Mouse (Mus musculus) limb, embryonic 11.5 days (tissue): Measurements from ENCODE around the gene Miga1. TPM values are rescaled to one million over a fixed set of nuclear protein-coding genes. Genes with fewer than 3 reads are reported as not detected.
A peak's percentile ranks its signal among the peaks of the same experiment; 100 is the strongest.

Experiments
- ATAC-seq: fragments of 200-750 bp; cut with Nextera tagmentation; 2 replicates; pipeline ENCODE4 v1.8.0; 2017; ENCODE audit warnings: low read depth; ENCODE audit not compliant: insufficient number of reproducible peaks, low FRiP score, low TSS enrichment
- DNase-seq: peaks from one replicate; pipeline ENCODE4 v3.0.0-alpha.2; 2015; ENCODE audit warnings: low spot score
- H3K27ac ChIP-seq: fragments of 300-500 bp; sonication (generic); replicated peaks from 2 replicates; pipeline ENCODE4 v1.5.1; 2014; ENCODE audit warnings: low read depth, mild to moderate bottlenecking, low read length
- H3K27me3 ChIP-seq: fragments of 300-500 bp; sonication (generic); 2 replicates; pipeline ENCODE4 v1.6.1; 2014; ENCODE audit warnings: mild to moderate bottlenecking, low read length, mixed read lengths; ENCODE audit not compliant: control insufficient read depth, insufficient read depth
- H3K36me3 ChIP-seq: fragments of 300-500 bp; sonication (generic); 2 replicates; pipeline ENCODE4 v1.6.1; 2014; ENCODE audit warnings: mild to moderate bottlenecking, low read length, moderate library complexity, mixed read lengths; ENCODE audit not compliant: control insufficient read depth, insufficient read depth
- H3K4me1 ChIP-seq: fragments of 300-500 bp; sonication (generic); 2 replicates; pipeline ENCODE4 v1.6.1; 2014; ENCODE audit warnings: low read length, mixed read lengths; ENCODE audit not compliant: control insufficient read depth, insufficient read depth
- H3K4me2 ChIP-seq: fragments of 300-500 bp; sonication (generic); 2 replicates; pipeline ENCODE4 v1.6.1; 2014; ENCODE audit warnings: low read depth, mild to moderate bottlenecking, moderate library complexity; ENCODE audit not compliant: severe bottlenecking
- H3K4me3 ChIP-seq: fragments of 300-500 bp; sonication (generic); 2 replicates; pipeline ENCODE4 v1.5.1; 2014; ENCODE audit warnings: low read depth, low read length
- H3K9ac ChIP-seq: fragments of 300-500 bp; sonication (generic); 2 replicates; pipeline ENCODE4 v1.6.1; 2014; ENCODE audit warnings: mild to moderate bottlenecking, low read length
- H3K9me3 ChIP-seq: fragments of 300-500 bp; sonication (generic); 2 replicates; pipeline ENCODE4 v1.6.1; 2016; ENCODE audit warnings: low read length; ENCODE audit not compliant: control insufficient read depth
- WGBS: fragments of 180-500 bp; shearing (Covaris S2); extraction: QIAGEN DNeasy Blood & Tissue Kit; methylation state at CpG from one replicate; pipeline ENCODE4 v1.1.7; 2014; 5-methylcytosine and 5-hydroxymethylcytosine counted together
- polyA plus RNA-seq: library from polyadenylated mRNA; unstranded; fragments of >200 nt; fragmentation: Nextera tagmentation; extraction: Ambion mirVana; gene quantifications from 2 replicates; pipeline ENCODE4 v1.2.1, GENCODE M21; 2014

Miga1 gene
- polyA plus RNA-seq, 1 experiment from 2014 or later = 21.8 TPM

DNA sequence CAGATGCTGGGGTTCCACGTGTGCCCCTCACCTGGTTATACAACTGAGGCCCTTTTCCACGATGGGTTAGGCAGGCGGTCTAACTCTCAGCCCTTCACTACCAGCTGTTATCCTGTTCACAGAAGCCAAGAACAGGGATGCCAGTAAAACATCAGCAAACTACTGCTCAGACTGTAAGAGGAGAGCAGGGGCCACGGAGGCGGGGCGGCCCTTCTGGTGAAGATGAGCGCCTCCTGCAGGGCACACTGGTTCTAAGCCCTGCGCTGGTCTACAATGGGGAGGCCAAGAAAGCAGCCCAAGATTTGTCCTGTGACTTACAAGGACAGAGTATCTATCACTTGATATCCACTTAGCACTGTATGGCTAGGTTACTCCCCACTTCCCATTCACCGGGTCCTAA, 52.4 kb downstream of the Miga1 start:
- H3K36me3 ChIP-seq = peaks cover 5% of the 10 kb centered on the region; the same call in 1 of the 2 replicates
- no peak overlapping the region for H3K4me3 ChIP-seq
- ATAC-seq (no peak), DNase-seq (no peak)
- H3K27me3 ChIP-seq = no peaks in the 10 kb centered on the region
- WGBS = 79% methylated on average over 9 of the region's 9 CpGs
- no peak overlapping the region for H3K9ac ChIP-seq
- no peak overlapping the region for H3K27ac ChIP-seq
- no peak overlapping the region for H3K4me2 ChIP-seq
- no peaks in the 10 kb centered on the region for H3K9me3 ChIP-seq
- H3K4me1 ChIP-seq = peaks cover 4% of the 10 kb centered on the region

DNA sequence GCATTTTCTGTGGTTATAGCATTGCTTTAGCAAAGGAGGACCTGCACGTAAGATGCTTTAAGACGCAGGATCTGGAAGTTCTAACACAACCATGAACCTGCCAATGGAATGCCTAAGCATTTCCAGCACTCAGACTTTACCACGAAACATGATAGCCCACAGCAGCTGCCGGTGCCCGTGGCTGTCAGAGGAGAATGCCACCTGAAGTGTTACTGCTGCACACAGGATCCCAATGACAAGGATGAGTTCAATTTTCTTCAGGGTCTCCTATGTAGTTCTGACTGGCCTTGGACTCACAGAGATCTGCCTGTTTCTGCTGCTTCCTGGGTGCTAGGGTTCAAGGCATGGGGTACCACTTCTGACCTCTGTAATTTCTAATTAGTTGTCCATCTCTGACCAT, 55.4 kb downstream of the Miga1 start:
- no peak for DNase-seq
- H3K4me1 ChIP-seq = no peaks in the 10 kb centered on the region
- H3K27me3 ChIP-seq = no peaks in the 10 kb centered on the region
- peaks cover 5% of the 10 kb centered on the region; the same call in 1 of the 2 replicates for H3K36me3 ChIP-seq
- ATAC-seq = no peak
- H3K27ac ChIP-seq = no peak overlapping the region
- 78% methylated on average over 5 of the region's 5 CpGs for WGBS
- H3K4me2 ChIP-seq = no peak overlapping the region
- no peak overlapping the region for H3K4me3 ChIP-seq
- no peak overlapping the region for H3K9ac ChIP-seq
- no peaks in the 10 kb centered on the region for H3K9me3 ChIP-seq

DNA sequence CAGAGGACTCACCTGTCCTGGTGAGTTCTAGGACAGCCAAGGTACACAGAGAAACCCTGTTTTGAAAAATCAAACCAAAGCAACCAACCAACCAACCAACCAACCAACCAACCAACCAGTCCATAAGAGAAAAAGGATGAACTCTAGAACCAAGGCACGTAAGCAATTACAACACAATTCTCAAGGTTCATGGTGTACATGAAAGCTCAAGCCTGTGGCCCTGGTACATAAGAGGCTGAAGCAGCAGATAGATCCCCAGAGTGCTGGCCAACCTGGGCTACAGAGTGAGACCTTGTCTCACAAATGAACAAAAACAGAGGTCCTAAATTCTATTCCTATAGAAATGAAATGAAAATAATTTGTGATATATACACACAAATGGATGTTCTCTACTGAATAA, 55.9 kb downstream of the Miga1 start:
- no peak for DNase-seq

GRCm38 (mm10) chr3:152282126-152282525, 58.1 kb downstream of the Miga1 start:
- Histone ChIP-seq H3K36me3 (peaks cover 2% of the 10 kb centered on the region; the same call in 1 of the 2 replicates), H3K27me3 (no peaks in the 10 kb centered on the region)
- peak; percentile 56 for DNase-seq

More for the DNA sequence above, 55.9 kb downstream of the Miga1 start:
- WGBS = 95% methylated on average over 1 of the region's 1 CpGs
- peaks cover 5% of the 10 kb centered on the region; the same call in 1 of the 2 replicates for H3K36me3 ChIP-seq
- no peak overlapping the region for H3K4me2 ChIP-seq
- H3K4me1 ChIP-seq = no peaks in the 10 kb centered on the region
- no peak overlapping the region for H3K27ac ChIP-seq
- no peaks in the 10 kb centered on the region for H3K27me3 ChIP-seq
- no peak overlapping the region for H3K4me3 ChIP-seq
- H3K9me3 ChIP-seq = no peaks in the 10 kb centered on the region
- no peak overlapping the region for H3K9ac ChIP-seq
- ATAC-seq = no peak

GRCm38 (mm10) chr3:152278431-152278830, 61.8 kb downstream of the Miga1 start:
- H3K27me3 ChIP-seq = no peaks in the 10 kb centered on the region
- no peak overlapping the region for H3K27ac ChIP-seq
- no peaks in the 10 kb centered on the region for H3K9me3 ChIP-seq
- H3K4me1 ChIP-seq = no peaks in the 10 kb centered on the region
- 55% methylated on average over 2 of the region's 2 CpGs for WGBS
- peaks cover 1% of the 10 kb centered on the region; the same call in 1 of the 2 replicates for H3K36me3 ChIP-seq
- no peak overlapping the region for H3K9ac ChIP-seq
- H3K4me2 ChIP-seq = no peak overlapping the region
- ATAC-seq (no peak), DNase-seq (no peak)
- H3K4me3 ChIP-seq = no peak overlapping the region

More at GRCm38 (mm10) chr3:152282126-152282525, 58.1 kb downstream of the Miga1 start:
- Histone ChIP-seq H3K27ac (no peak overlapping the region), H3K9ac (no peak overlapping the region), H3K9me3 (no peaks in the 10 kb centered on the region), H3K4me3 (no peak overlapping the region), H3K4me1 (no peaks in the 10 kb centered on the region), H3K4me2 (no peak overlapping the region)
- 28% methylated on average over 3 of the region's 3 CpGs for WGBS
- no peak for ATAC-seq

- Histone ChIP-seq H3K4me1 (no peaks in the 10 kb centered on the region), H3K36me3 (no peaks in the 10 kb centered on the region), H3K9ac (no peak overlapping the region), H3K9me3 (no peaks in the 10 kb centered on the region), H3K27ac (no peak overlapping the region), H3K4me2 (no peak overlapping the region), H3K4me3 (no peak overlapping the region), H3K27me3 (no peaks in the 10 kb centered on the region)
- 89% methylated on average over 2 of the region's 2 CpGs for WGBS
- DNase-seq = no peak
- no peak for ATAC-seq
Observed at GRCm38 (mm10) chr3:152277912-152278311, 62.3 kb downstream of the Miga1 start.

DNA sequence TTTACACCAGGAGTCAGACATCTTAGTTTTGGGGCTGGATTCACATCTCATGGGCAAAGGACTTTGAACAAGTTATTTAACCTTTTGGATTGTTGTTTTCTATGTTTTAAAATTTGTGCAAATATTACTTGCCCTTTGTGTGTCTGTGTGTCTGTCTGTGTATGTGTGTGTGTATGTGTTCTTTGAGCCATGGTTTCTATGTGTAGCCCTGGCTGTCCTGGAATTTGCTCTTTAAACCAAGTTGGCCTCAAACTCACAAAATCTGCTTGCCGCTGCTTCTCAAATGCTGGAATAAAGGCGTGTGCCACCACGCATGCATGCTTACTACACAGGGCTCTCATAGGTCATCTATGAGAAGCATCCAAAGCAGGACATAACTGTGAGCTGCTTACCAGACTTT, 63.3 kb downstream of the Miga1 start:
- Histone ChIP-seq H3K9ac (no peak overlapping the region), H3K4me3 (no peak overlapping the region), H3K4me2 (no peak overlapping the region), H3K4me1 (no peaks in the 10 kb centered on the region), H3K9me3 (no peaks in the 10 kb centered on the region), H3K36me3 (no peaks in the 10 kb centered on the region), H3K27ac (no peak overlapping the region), H3K27me3 (no peaks in the 10 kb centered on the region)
- DNase-seq = no peak
- no peak for ATAC-seq
- WGBS = 97% methylated on average over 3 of the region's 3 CpGs

- no peak overlapping the region for H3K4me3 ChIP-seq
- no peak overlapping the region for H3K9ac ChIP-seq
- H3K9me3 ChIP-seq = no peaks in the 10 kb centered on the region
- no peaks in the 10 kb centered on the region for H3K4me1 ChIP-seq
- ATAC-seq (no peak), DNase-seq (no peak)
- no peaks in the 10 kb centered on the region for H3K36me3 ChIP-seq
- no peak overlapping the region for H3K4me2 ChIP-seq
- no peak overlapping the region for H3K27ac ChIP-seq
- WGBS = 84% methylated on average over 8 of the region's 8 CpGs
- H3K27me3 ChIP-seq = no peaks in the 10 kb centered on the region
Observed at GRCm38 (mm10) chr3:152275008-152275407, 65.2 kb downstream of the Miga1 start.

DNA sequence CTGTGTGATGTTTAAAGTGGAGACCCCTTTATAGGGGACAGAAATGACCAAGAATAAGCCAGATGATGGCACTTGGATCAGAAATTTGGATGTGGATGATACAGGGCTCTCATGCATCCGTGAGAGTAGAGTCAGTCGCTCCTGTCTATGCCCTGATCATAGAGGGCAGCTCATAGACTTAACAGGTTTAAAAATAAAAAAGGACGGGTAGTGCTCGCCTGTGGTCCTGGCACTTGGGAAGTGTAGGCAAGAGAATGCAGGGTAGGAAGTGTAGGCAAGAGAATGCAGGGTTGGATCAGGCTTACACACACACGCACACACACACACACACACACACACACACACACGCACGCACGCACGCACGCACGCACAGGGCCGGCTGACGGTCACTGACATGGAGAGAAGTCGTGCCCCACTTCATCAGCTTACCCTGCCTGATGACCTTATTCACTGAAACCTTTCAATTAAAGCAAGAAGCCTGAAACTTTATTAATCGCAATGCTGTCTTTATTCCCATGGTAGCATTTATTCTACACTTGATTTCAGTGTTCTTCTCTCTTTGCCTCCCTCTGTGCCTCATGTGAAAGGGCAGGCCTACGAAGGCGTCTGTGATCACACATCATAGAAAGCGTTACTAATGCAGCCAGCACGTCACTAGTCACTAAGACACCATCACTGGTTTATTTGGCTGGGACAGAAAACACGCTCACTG, 67.1 kb downstream of the Miga1 start:
- no peak for DNase-seq
- no peak overlapping the region for H3K9ac ChIP-seq
- no peak overlapping the region for H3K4me2 ChIP-seq
- no peaks in the 10 kb centered on the region for H3K27me3 ChIP-seq
- ATAC-seq = no peak
- H3K36me3 ChIP-seq = no peaks in the 10 kb centered on the region
- H3K4me3 ChIP-seq = no peak overlapping the region
- H3K9me3 ChIP-seq = no peaks in the 10 kb centered on the region
- H3K27ac ChIP-seq = no peak overlapping the region
- H3K4me1 ChIP-seq = no peaks in the 10 kb centered on the region
- WGBS = 86% methylated on average over 20 of the region's 20 CpGs
